Mouse (Mus musculus) retina, embryonic 14.5 days (tissue): ENCODE results near the gene Fgfr1op2.
A peak's percentile ranks its signal among the peaks of the same experiment; 100 is the strongest.

Source experiments
- DNase-seq: peaks from one replicate; pipeline ENCODE4 v3.0.0-alpha.2; 2015; ENCODE audit warnings: low spot score

Gene Fgfr1op2

DNA sequence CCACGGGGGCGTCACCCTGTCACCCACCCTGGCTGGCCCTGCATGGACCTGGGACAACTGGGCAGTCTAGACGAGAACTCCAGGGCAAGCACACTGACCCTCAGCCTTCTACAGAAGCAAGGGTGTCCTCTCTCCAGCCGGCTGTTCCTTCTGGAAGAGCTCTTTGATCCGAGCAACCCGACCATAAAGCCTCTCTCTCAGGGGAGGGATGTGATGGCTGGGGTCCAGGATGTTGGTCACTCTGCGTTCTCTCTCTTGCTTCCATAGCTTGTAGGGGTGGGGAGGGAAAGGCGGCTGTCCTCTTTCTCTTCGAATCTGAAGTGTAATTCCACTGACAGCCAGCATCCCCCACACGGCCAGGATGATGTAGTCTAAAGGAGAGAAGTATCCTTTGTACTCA lies 26.6 kb downstream of the Fgfr1op2 start:
- DNase-seq, result no peak

DNA sequence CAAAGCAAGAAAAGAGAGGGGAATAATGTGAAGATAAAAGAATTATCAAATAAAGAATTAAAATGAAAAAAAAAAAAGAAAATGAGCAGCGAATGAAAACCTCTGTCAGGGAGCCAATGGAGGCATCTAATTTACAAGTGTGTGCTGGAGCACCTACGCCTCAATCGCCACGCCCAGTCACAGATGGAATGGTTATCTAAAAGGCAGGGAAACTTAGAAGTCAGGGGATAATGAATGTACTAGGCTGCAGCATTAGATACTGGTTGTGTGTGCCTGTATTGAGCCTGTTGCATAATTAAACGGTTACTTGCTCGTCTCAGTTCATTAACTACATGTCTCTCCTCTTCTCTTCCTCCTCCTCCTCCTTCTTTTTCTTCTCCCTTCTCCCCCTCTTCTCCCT lies 34.4 kb downstream of the Fgfr1op2 start:
- no peak for DNase-seq

DNA sequence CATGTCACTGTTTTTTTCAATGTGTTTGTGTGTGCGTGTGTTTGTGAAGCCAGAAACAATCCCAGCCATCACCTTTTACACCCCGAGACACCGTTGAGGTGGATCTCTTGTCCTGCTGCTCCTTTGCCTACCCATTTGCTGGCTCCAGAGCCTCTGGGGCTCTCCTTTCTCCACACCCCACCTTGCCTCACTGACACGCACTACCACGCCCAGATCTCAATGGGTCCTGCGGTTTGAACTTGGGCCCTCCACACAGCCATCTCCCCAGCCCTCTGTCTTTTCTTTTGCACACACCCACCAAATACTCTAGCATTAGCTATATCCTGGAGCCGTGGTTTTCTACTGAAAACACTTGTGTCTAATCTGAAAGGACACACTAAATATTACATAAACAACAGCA lies 34.9 kb downstream of the Fgfr1op2 start:
- no peak for DNase-seq

DNA sequence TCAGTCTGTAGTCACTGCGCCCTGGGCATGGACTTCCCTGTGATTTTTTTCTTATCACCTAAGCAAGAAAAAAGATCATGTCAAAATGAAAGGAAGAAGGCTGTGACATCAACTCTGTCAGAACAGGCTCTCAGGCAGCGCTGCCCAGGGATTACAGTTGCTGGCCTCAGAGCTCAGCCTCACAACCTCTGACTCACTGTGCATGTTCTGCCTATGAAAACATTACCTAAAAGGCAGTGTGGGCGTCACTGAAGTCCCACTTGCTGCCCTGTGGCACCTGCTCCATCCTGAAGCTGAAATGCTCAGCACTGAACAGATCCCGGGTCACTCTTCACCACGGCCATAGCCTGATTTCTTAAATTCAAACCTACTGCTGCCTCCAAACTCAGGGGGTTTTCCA lies 35.7 kb downstream of the Fgfr1op2 start:
- no peak for DNase-seq

DNA sequence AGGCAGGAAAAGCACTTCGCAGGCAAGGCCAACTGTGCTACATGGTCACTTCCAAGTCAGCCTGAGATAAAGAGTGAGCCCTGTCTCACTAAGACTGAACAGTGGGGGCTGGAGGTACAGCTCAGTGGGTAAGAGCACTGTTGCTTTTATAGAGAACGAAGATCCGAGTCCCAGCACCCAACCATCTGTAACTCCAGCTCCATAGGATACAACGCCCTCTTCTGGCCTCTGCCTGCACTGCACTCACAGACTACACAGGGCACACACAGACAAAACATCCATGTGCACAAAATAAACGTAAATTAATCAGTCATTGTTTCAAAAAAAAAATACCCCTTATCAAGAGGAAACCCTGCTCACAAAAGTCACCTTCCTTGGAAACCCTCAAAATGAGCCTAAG lies 36.9 kb downstream of the Fgfr1op2 start:
- no peak for DNase-seq

DNA sequence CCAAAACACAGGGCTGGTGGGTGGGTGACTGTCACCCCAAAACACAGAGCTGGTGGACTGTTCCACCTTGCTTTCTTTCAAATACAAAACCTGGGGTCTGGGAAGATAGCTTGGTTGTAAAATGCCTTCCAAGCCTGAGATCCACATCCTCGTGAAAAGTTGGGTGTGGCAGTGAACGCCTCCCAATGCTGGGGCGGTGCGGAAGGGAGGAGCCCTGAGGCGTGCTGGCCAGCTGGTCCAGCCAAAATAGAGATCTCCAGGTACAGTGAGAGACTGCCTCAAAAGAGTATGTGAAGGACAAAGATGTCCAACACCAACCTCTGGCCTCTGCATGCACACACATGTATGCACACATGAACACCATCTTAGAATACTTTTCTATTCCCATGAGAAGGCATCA lies 37.5 kb downstream of the Fgfr1op2 start:
- DNase-seq, result no peak

DNA sequence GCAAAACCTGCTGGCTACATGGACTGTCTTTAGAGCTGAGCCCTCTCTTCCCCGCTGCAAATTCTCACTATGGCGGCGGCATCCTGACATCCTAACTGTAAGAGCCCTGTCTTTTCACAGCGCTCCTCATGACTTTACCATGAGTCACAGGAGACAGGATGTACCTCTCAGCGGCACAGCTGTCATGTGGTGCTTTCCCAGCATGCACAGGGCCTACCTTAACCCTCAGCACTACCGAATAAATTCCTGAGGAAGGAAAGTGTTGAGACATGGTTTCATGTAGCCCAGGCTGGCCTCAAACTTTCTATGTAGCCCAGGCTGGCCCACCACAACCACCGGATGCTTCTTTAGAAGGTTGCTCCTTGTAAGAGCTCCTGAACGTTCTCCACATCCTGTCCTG lies 38.9 kb downstream of the Fgfr1op2 start:
- no peak for DNase-seq

DNA sequence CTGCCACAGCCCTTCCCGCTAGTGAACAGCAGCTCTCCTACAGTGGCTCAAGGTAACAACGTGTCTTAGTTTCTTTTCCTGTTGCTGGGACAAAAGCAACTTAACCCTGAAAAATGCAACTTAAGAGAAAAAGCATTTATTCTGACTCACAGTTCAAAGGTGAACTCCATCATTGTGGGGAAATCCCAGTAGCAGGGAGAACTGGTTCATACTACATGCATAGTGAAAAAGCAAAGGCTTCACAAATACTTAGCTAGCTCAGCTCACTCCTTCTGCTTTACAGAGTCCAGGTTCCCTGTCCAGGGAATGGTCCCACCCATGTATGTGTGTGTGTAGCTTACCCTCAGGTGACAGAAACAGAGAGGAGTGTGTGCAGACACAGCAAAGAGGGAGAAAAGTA lies 39.7 kb downstream of the Fgfr1op2 start:
- no peak for DNase-seq

DNA sequence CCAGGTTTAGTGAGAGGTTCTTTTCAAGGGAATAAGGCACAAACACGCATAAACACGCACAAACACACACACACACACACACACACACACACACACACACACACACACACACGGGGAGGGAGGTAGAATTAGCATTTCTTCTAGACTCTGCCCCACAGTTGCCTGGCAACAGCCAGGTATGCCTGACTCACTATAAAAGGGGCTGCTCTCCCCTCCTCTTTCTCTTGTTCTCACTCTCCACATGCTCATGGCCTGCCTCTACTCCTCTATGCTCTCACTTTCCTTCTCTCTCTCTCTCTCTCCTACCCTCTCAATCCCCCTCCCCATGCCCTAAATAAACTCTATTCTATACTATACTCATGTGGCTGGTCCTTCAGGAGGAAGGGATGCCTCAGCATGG lies 51.1 kb downstream of the Fgfr1op2 start:
- no peak for DNase-seq

DNA sequence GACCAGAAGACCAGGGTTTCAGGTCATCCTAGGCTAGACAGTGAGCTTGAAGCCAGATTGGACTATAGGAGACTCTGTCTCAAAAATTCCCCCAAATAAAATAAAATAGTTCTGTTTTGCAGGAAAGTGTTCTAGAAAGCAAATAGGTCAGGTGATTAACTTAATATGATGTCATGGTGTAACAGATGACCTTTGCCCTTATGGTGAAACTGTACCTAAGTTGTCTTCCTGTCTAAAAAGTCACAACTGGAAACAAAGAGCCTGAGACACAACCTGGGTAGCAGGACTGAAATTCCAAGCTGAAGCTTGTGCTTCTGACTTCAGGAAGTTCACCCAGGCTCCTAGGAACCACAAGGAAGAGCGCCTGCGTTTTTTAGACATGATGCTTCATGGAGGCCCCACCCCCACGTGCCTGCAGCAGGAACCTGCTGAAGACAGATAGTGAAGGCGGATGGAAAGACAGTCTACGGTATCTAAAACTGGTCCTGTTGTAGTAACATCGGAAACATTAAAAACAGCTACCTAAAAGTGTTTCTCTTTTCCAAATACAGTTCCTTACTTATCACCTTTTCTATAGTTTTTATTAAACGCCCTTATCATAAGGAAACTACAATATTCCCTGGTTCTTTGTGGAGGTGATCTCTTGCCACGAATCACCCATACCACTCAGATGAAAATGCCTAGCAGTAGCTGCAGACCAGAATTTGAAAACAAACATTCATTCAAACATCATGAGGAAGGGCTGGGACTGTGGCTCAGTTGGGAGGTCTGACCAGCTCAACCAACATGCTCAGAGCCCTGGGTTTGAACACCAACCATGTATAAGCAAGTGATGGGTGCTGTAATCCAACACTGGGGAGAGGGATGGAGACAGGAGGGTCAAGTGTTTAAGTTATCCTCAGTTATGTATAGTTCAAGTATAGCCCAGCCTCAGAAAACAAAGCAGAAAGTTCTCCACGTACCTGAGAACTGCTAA lies 53.1 kb downstream of the Fgfr1op2 start:
- DNase-seq, result no peak

DNA sequence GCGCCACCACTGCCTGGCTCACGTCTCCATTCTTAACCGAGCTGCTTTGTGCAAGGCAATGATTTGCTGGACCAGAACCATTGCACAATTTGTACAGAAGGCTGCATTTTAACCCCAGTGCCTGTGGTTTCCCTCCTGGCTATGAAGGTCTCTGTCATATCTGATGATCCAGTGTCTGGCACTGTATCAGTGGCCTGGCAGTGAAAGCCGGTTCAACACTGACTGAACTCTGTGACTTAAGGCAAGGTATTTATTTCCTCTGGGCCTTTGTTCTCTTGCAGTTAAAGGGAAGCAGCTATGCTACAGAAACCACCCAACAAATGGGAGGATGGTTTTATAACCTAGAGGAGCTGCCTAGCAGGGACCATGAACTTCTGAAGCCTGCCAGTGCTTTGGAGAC lies 54.0 kb downstream of the Fgfr1op2 start:
- no peak for DNase-seq

DNA sequence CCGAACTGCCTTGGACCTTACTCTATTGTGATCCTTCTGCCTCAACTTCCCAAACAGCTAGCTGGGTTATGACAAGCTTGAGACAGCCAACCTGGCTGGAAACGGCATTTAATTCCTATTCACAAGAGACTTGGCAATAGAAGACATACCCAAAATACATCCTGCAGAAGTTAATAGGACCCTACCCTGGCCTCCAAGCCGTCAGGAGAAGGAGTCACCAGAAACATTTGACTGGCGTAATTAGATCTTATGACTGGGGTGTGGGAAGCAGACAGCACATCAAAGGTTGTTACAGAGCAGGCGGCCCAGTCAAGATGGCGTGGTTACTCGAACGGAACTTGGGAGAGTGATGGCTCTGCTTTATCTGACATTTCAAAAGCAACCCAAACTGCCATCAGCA lies 54.8 kb downstream of the Fgfr1op2 start:
- no peak for DNase-seq

DNA sequence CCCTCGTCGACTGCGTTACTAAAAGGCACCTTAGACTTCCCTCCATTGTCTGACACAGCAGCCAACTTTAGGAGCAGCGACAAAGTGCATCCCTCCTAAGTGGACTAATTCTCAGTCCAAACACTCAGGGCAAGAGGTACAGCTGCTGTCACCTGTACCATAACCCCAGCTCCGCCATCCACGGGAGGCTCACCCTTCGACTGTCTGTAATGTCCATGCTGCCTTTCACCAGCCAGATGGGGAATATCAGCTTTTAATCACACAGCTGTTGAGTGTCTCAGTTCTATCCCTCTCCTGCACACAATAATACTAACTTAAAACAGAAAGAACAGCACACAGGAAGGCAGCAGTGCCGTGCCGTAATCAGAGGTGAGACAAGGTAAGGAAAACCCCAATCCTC lies 55.4 kb downstream of the Fgfr1op2 start:
- no peak for DNase-seq

DNA sequence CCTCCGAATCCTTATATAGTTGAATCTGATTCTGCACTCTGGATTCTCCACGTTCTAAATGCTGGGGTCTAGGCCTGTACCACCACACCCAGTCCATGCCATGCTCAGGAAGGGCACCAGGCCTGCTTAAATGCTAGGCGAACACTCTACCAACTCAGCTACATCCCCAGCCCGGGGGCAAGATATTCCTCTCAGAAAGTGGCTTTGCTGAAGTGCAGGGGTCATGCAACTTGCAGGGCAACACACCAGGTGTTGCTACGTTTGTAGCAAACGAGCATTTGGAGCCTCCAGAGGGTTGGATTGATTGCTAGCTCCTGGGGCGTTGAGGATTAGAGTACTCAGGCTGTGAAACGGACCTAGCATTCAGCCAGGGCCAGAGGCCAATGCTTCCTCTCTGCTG lies 56.1 kb downstream of the Fgfr1op2 start:
- DNase-seq, result peak; percentile 21

DNA sequence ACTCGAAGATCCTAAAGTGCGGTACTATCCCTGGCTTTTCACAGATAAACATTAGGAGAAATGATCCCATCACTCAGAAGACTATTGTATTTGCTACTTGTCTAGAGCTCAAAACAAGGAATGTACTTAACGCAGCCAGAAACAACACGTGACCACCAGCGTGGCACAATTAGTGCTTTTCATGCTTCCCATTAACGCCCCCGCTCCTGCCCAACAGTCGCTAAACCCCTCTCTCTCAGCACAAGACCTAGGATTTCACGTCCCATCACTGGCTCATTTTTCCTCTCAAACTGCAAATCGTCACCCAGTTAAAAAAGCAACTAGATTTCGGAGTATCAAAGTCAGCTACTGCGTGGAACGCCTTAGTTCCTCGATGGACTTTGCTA lies 56.6 kb downstream of the Fgfr1op2 start:
- no peak for DNase-seq

DNA sequence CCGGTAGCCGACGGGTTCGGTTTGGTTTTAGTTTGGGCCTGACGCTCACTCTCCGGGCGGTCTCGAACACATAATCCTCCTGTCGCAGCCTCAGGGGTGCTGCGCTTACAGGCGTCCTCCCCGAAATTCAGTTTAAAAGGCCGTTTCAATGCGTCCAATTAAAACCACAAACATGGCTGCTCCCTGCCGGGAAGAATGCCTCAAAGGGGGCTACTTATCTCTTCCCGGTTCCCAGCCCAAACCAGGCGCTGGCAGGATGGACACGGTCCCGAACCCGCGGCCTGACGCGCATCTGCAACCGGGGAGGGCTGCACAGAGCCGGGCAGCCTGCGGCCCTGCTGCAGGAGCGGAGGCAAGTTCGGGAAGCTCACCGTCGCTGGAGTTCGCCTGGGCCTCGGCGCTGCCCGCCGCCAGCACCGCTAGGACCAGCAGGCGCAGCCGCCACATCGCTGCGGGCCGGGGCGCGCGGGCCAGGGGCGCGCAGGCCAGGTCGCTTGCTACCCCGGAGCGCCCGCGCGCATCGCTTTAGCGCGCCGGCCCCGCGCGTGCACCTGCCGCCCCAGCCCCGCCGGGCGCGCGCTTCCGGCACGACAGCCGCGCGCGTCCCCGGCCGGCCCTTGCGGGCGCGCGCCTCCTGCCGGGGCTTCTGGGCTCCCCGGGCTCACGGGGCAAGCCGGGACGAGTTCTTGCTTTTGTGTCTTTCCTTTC lies 57.2 kb downstream of the Fgfr1op2 start:
- DNase-seq, result peak; percentile 90

DNA sequence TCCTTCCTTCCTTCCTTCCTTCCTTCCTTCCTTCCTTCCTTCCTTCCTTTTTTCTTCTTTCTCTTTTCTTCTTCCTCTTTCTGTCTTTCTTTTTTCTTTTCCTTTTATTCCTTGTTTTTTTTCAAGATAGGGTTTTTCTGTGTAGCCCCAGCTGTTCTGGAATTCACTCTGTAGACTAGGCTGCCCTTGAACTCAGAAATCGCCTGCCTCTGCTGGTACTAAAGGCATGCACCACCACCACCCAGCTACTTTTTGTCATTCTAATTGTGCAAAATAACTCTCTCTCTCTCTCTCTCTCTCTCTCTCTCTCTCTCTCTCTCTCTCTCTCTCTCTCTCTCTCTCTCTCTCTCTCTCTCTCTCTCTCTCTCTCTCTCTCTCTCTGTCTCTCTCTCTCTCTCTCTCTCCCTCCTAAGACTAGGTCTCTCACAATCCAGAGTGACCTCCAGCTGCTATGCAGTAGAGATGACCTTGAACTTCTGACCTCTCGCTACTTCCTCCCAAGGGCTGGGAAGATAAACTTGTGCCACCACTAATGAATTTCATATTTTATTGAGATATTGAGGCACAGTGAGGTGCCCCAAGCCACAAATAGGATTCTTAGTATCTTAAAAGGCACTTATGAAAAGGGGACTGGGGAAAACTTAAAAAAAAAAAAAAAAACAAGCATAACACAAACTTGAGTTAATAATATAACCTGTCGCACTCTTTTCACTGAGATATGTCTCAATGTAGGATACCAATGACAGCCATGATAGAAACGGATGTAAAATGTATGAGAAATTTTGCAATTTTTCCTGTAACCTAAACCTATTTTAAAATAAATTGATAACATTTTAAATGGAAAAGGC lies 58.0 kb downstream of the Fgfr1op2 start:
- peak; percentile 26 for DNase-seq

DNA sequence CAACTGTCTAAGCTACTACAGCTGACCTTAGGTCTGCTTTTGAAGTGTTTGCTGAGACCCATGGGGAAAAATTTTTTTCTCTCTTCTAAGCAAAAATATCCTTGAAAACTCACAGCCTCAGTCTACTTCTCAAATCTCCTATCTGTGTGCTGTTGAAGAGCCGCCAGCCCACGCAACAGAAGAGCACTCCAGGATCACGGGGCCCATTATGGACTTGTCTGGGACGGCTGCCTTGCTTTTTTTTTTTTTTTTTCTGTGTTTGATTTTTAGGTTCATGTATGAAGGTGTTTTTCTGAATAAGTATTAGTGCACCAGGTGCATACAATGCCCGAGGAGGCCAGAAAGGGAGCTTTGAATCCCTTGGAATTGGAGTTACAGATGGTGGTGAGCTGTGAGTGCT lies 59.5 kb downstream of the Fgfr1op2 start:
- no peak for DNase-seq

DNA sequence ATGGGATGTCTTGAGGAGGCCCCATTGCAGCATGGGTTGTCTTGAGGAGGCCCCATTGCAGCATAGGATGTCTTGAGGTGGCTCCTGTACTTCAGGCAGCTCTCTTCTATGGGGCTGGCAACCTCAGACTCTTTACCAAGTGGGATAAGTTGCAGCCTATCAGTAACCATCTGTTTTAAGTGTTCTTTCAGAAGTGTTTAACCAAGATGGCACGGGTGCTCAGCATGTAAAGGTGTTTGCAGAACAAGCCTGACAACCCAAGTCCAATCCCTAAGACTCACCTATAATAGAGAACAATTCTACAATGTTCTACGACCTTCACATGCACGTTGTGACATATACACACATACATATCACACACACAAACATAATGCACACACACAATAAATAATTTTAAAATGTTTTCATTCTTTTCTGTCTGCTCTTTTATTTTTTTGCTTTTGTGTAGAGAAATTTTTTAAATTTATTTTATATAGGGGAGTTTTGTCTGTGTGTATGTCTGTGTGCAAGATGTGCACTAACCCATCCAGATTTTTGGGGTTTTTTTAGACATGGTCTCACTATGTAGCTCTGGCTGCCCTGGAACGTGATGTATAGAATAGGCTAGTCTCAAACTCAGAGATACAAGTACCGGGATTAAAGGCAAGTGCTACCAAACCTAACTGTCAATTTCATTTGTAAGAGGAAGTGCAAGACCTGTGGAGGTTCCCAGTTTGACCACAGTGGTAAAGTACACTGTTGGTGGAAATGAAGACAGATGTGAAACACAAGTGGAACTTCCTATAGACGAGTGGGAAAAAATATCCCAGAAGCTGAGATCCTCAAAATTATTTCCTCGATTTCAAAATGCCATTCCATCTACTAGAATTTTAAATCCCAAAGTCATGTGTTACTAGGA lies 63.3 kb downstream of the Fgfr1op2 start:
- DNase-seq, result no peak

DNA sequence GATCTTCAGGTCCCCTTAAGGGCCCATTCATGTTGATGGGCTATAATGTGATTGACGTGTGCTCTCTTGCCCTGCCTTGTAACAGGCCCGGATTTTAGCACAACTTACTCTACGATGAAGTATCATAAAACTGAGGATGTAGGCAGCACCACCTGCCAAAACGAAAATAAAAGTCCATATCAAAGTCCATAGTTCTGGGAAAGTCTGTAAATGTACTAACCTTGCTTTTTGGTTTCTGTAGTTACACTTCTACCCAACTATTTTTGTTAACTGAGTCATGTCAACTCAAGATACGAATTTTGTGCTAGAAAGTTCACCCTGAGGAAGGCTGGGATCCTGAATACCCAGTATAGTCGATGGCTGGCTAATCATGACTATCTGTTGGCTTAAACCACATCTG lies 64.0 kb downstream of the Fgfr1op2 start:
- DNase-seq, result no peak

DNA sequence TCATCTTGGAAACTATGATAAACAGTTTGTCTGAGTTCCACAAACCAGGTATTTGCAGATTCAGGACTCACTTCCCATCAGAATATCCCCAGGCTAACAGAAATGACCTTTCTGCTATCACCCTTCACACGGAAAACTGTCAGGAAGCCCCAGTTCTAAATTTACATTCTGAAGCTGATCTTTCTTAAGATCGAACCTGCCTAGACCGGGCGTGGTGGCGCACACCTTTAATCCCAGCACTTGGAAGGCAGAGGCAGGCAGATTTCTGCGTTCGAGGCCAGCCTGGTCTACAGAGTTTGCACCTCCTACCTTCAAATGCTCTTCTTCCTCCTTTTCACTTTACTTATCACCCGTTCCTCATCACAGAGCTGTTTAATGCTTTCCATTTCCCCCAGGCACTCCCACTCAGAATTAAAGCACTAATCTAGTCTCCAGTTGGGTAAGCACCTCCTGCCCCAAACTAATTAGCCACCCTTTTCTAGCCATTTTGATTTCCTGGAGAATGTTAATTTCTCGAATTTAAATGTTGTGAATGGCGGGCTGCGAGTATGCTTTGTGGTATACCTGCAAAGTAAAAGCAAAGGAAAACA lies 64.7 kb downstream of the Fgfr1op2 start:
- DNase-seq, result no peak
